Mouse (Mus musculus): ENCODE data around the gene Rgcc. TPM values are rescaled to one million over a fixed set of nuclear protein-coding genes. Genes with fewer than 3 reads are reported as not detected.
A peak's percentile ranks its signal among the peaks of the same experiment; 100 is the strongest.

Gene Rgcc
- polyA plus RNA-seq, 1 experiment from 2014 or later = 33.0 TPM

- no peak overlapping the region for H3K9ac ChIP-seq (ENCODE audit: low read depth, low read length)
- 84% methylated on average over 7 of the region's 7 CpGs for WGBS
- no peak for DNase-seq (ENCODE audit: low spot score)
- no peak for ATAC-seq (ENCODE audit: low FRiP score)
- H3K4me3 ChIP-seq (ENCODE audit: low read depth, low read length) = no peak overlapping the region
- H3K9me3 ChIP-seq (ENCODE audit: control insufficient read depth, low read length) = no peaks in the 10 kb centered on the region
- H3K27ac ChIP-seq (ENCODE audit: low read depth, low read length) = no peak overlapping the region
- H3K4me2 ChIP-seq (replicated peaks; ENCODE audit: low read depth, low read length) = no peak overlapping the region
- H3K27me3 ChIP-seq (ENCODE audit: control insufficient read depth, insufficient read depth, low read length) = peaks cover 3% of the 10 kb centered on the region; the same call in 1 of the 2 replicates
- H3K36me3 ChIP-seq (ENCODE audit: control insufficient read depth, insufficient read depth, low read length) = no peaks in the 10 kb centered on the region
- H3K4me1 ChIP-seq (replicated peaks; ENCODE audit: control insufficient read depth, insufficient read depth, low read length) = no peaks in the 10 kb centered on the region
These were observed 5.7 kb upstream of the Rgcc start for GRCm38 (mm10) chr14:79307138-79307537.

- no peak overlapping the region for H3K4me2 ChIP-seq (replicated peaks; ENCODE audit: low read depth, low read length)
- peaks cover 15% of the 10 kb centered on the region for H3K27me3 ChIP-seq (ENCODE audit: control insufficient read depth, insufficient read depth, low read length)
- H3K27ac ChIP-seq (ENCODE audit: low read depth, low read length) = no peak overlapping the region
- WGBS = 84% methylated on average over 6 of the region's 6 CpGs
- H3K4me3 ChIP-seq (ENCODE audit: low read depth, low read length) = no peak overlapping the region
- 0 out of 2 replicates have a peak, but pooled peaks cover 5% of the 10 kb centered on the region for H3K4me1 ChIP-seq (replicated peaks; ENCODE audit: control insufficient read depth, insufficient read depth, low read length)
- H3K9ac ChIP-seq (ENCODE audit: low read depth, low read length) = no peak overlapping the region
- ATAC-seq (ENCODE audit: low FRiP score) = no peak
- H3K36me3 ChIP-seq (ENCODE audit: control insufficient read depth, insufficient read depth, low read length) = no peaks in the 10 kb centered on the region
- no peak for DNase-seq (ENCODE audit: low spot score)
- no peaks in the 10 kb centered on the region for H3K9me3 ChIP-seq (ENCODE audit: control insufficient read depth, low read length)
These were observed 3.5 kb upstream of the Rgcc start for GRCm38 (mm10) chr14:79304873-79305464.

- no peaks in the 10 kb centered on the region for H3K9me3 ChIP-seq (ENCODE audit: control insufficient read depth, low read length)
- WGBS = 76% methylated on average over 2 of the region's 2 CpGs
- ATAC-seq (ENCODE audit: low FRiP score) (no peak), DNase-seq (ENCODE audit: low spot score) (no peak)
- no peak overlapping the region for H3K9ac ChIP-seq (ENCODE audit: low read depth, low read length)
- H3K4me2 ChIP-seq (replicated peaks; ENCODE audit: low read depth, low read length) = no peak overlapping the region
- H3K27me3 ChIP-seq (ENCODE audit: control insufficient read depth, insufficient read depth, low read length) = peaks cover 19% of the 10 kb centered on the region
- H3K27ac ChIP-seq (ENCODE audit: low read depth, low read length) = no peak overlapping the region
- no peak overlapping the region for H3K4me3 ChIP-seq (ENCODE audit: low read depth, low read length)
- 0 out of 2 replicates have a peak, but pooled peaks cover 5% of the 10 kb centered on the region for H3K4me1 ChIP-seq (replicated peaks; ENCODE audit: control insufficient read depth, insufficient read depth, low read length)
- no peaks in the 10 kb centered on the region for H3K36me3 ChIP-seq (ENCODE audit: control insufficient read depth, insufficient read depth, low read length)
These were observed 1.7 kb upstream of the Rgcc start for GRCm38 (mm10) chr14:79303150-79303549.

- no peaks in the 10 kb centered on the region for H3K36me3 ChIP-seq (ENCODE audit: control insufficient read depth, insufficient read depth, low read length)
- peak overlapping the region; percentile 99 for H3K4me2 ChIP-seq (replicated peaks; ENCODE audit: low read depth, low read length)
- no peaks in the 10 kb centered on the region for H3K9me3 ChIP-seq (ENCODE audit: control insufficient read depth, low read length)
- peaks cover 19% of the 10 kb centered on the region for H3K27me3 ChIP-seq (ENCODE audit: control insufficient read depth, insufficient read depth, low read length)
- DNase-seq (ENCODE audit: low spot score) (peak; percentile 59), ATAC-seq (ENCODE audit: low FRiP score) (peak; percentile 66)
- peak overlapping the region; percentile 49; the same call in 1 of the 2 replicates for H3K9ac ChIP-seq (ENCODE audit: low read depth, low read length)
- H3K4me3 ChIP-seq (ENCODE audit: low read depth, low read length) = peak overlapping the region; percentile 53
- 0 out of 2 replicates have a peak, but pooled peaks cover 5% of the 10 kb centered on the region for H3K4me1 ChIP-seq (replicated peaks; ENCODE audit: control insufficient read depth, insufficient read depth, low read length)
- WGBS = 4% methylated on average over 52 of the region's 52 CpGs
- H3K27ac ChIP-seq (ENCODE audit: low read depth, low read length) = no peak overlapping the region
These were observed 649 bp downstream of the Rgcc start for GRCm38 (mm10) chr14:79300641-79301350.

GRCm38 (mm10) chr14:79299796-79300195 is 1.6 kb downstream of the Rgcc start:
- ATAC-seq (ENCODE audit: low FRiP score) (no peak), DNase-seq (ENCODE audit: low spot score) (no peak)
- H3K27ac ChIP-seq (ENCODE audit: low read depth, low read length) = no peak overlapping the region
- no peaks in the 10 kb centered on the region for H3K9me3 ChIP-seq (ENCODE audit: control insufficient read depth, low read length)
- 0 out of 2 replicates have a peak, but pooled peaks cover 5% of the 10 kb centered on the region for H3K4me1 ChIP-seq (replicated peaks; ENCODE audit: control insufficient read depth, insufficient read depth, low read length)
- H3K4me2 ChIP-seq (replicated peaks; ENCODE audit: low read depth, low read length) = no peak overlapping the region
- 13% methylated on average over 6 of the region's 6 CpGs for WGBS
- no peaks in the 10 kb centered on the region for H3K36me3 ChIP-seq (ENCODE audit: control insufficient read depth, insufficient read depth, low read length)
- peaks cover 19% of the 10 kb centered on the region for H3K27me3 ChIP-seq (ENCODE audit: control insufficient read depth, insufficient read depth, low read length)
- no peak overlapping the region for H3K4me3 ChIP-seq (ENCODE audit: low read depth, low read length)
- H3K9ac ChIP-seq (ENCODE audit: low read depth, low read length) = no peak overlapping the region

- H3K36me3 ChIP-seq (ENCODE audit: control insufficient read depth, insufficient read depth, low read length) = no peaks in the 10 kb centered on the region
- peaks cover 19% of the 10 kb centered on the region for H3K27me3 ChIP-seq (ENCODE audit: control insufficient read depth, insufficient read depth, low read length)
- no peaks in the 10 kb centered on the region for H3K9me3 ChIP-seq (ENCODE audit: control insufficient read depth, low read length)
- 44% methylated on average over 4 of the region's 4 CpGs for WGBS
- ATAC-seq (ENCODE audit: low FRiP score) = no peak
- H3K4me2 ChIP-seq (replicated peaks; ENCODE audit: low read depth, low read length) = no peak overlapping the region
- 0 out of 2 replicates have a peak, but pooled peaks cover 5% of the 10 kb centered on the region for H3K4me1 ChIP-seq (replicated peaks; ENCODE audit: control insufficient read depth, insufficient read depth, low read length)
- no peak overlapping the region for H3K9ac ChIP-seq (ENCODE audit: low read depth, low read length)
- no peak overlapping the region for H3K27ac ChIP-seq (ENCODE audit: low read depth, low read length)
- H3K4me3 ChIP-seq (ENCODE audit: low read depth, low read length) = no peak overlapping the region
- DNase-seq (ENCODE audit: low spot score) = no peak
These were observed 2.2 kb downstream of the Rgcc start for GRCm38 (mm10) chr14:79299230-79299629.

GRCm38 (mm10) chr14:79298314-79298992 is 3.0 kb downstream of the Rgcc start:
- ATAC-seq (ENCODE audit: low FRiP score) (no peak), DNase-seq (ENCODE audit: low spot score) (no peak)
- Histone ChIP-seq H3K27ac (ENCODE audit: low read depth, low read length) (no peak overlapping the region), H3K4me2 (replicated peaks; ENCODE audit: low read depth, low read length) (no peak overlapping the region), H3K9ac (ENCODE audit: low read depth, low read length) (no peak overlapping the region), H3K4me1 (replicated peaks; ENCODE audit: control insufficient read depth, insufficient read depth, low read length) (0 out of 2 replicates have a peak, but pooled peaks cover 5% of the 10 kb centered on the region), H3K27me3 (ENCODE audit: control insufficient read depth, insufficient read depth, low read length) (peaks cover 19% of the 10 kb centered on the region), H3K9me3 (ENCODE audit: control insufficient read depth, low read length) (no peaks in the 10 kb centered on the region), H3K36me3 (ENCODE audit: control insufficient read depth, insufficient read depth, low read length) (no peaks in the 10 kb centered on the region), H3K4me3 (ENCODE audit: low read depth, low read length) (no peak overlapping the region)
- 62% methylated on average over 7 of the region's 7 CpGs for WGBS

- ATAC-seq (ENCODE audit: low FRiP score) = no peak
- no peak overlapping the region for H3K4me3 ChIP-seq (ENCODE audit: low read depth, low read length)
- DNase-seq (ENCODE audit: low spot score) = no peak
- no peak overlapping the region for H3K9ac ChIP-seq (ENCODE audit: low read depth, low read length)
- H3K27ac ChIP-seq (ENCODE audit: low read depth, low read length) = no peak overlapping the region
- no peaks in the 10 kb centered on the region for H3K9me3 ChIP-seq (ENCODE audit: control insufficient read depth, low read length)
- 0 out of 2 replicates have a peak, but pooled peaks cover 5% of the 10 kb centered on the region for H3K4me1 ChIP-seq (replicated peaks; ENCODE audit: control insufficient read depth, insufficient read depth, low read length)
- H3K4me2 ChIP-seq (replicated peaks; ENCODE audit: low read depth, low read length) = no peak overlapping the region
- 46% methylated on average over 5 of the region's 5 CpGs for WGBS
- H3K27me3 ChIP-seq (ENCODE audit: control insufficient read depth, insufficient read depth, low read length) = peaks cover 13% of the 10 kb centered on the region
- H3K36me3 ChIP-seq (ENCODE audit: control insufficient read depth, insufficient read depth, low read length) = no peaks in the 10 kb centered on the region
These were observed 4.6 kb downstream of the Rgcc start for GRCm38 (mm10) chr14:79296836-79297235.

Data from hindbrain, embryonic 11.5 days (tissue).